In the genomic region with DNA sequence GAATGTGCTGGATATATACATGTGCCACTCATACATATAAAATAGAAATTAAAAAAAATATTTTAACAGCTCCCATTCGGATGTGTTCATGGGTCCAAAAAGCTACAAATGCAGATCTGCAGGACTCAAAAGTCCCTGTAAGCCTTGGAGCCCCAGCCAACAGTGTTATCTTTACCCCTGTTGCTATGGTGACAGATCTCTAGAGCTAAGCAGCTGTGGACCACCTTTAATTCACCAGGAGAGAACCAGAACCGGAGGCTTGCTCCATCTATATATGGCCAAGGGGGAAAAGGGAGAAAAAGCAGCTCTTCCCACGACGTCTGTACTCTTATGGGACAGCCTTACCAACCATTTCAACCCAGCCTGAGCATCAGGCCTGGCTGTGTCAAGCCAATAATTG, we compare ENCODE assay signal across 27 mouse cellular contexts. TPM values are rescaled to one million over a fixed set of nuclear protein-coding genes. Genes with fewer than 3 reads are reported as not detected.
"Had no signal": no experiment of that assay in that cellular context is flagged by ENCODE, and none has a peak within 500 bp of the region (broad histone marks: within the 10 kb centered on the region; RNA-seq: fewer than 3 reads in every experiment).

No protein-coding gene starts in this region.

- H3K9ac ChIP-seq: kidney, embryonic 15.5 days; limb, embryonic 12.5 days; limb, embryonic 15.5 days; liver, embryonic 12.5 days; liver, embryonic 15.5 days; lung, embryonic 15.5 days; midbrain, embryonic 12.5 days; neural tube, embryonic 13.5 days had no signal

- H3K4me2 ChIP-seq: kidney, embryonic 15.5 days; limb, embryonic 12.5 days; limb, embryonic 15.5 days; liver, embryonic 12.5 days; liver, embryonic 15.5 days; lung, embryonic 15.5 days; midbrain, embryonic 12.5 days; neural tube, embryonic 13.5 days had no signal

- ATAC-seq: liver, embryonic 12.5 days had no signal

- H3K27ac ChIP-seq: left cerebral cortex, adult 2 months; limb, embryonic 12.5 days; limb, embryonic 15.5 days; liver, embryonic 12.5 days; liver, embryonic 15.5 days; lung, embryonic 15.5 days; midbrain, embryonic 12.5 days; neural tube, embryonic 13.5 days; stomach, postnatal 0 days had no signal

- H3K27me3 ChIP-seq: kidney, embryonic 15.5 days; limb, embryonic 12.5 days; limb, embryonic 15.5 days; liver, embryonic 12.5 days; liver, embryonic 15.5 days; lung, embryonic 15.5 days; megakaryocyte, embryonic 14.5 days; midbrain, embryonic 12.5 days; neural tube, embryonic 13.5 days had no signal

- H3K36me3 ChIP-seq: kidney, embryonic 15.5 days; limb, embryonic 12.5 days; limb, embryonic 15.5 days; liver, embryonic 12.5 days; liver, embryonic 15.5 days; lung, embryonic 15.5 days; midbrain, embryonic 12.5 days; neural tube, embryonic 13.5 days had no signal

- DNase-seq: kidney, adult 11 months; kidney, adult 8-10 months; kidney, postnatal 10 days; kidney, postnatal 36 days; layer of hippocampus, postnatal 36 days; lung, adult 18-20 months; lung, postnatal 10 days; lung, postnatal 36 days; retina, postnatal 1 day; right cerebral cortex, postnatal 4 days; thymus, adult 2 months; thymus, postnatal 14 days; thymus, postnatal 4 days had no signal

- H3K9me3 ChIP-seq: kidney, embryonic 15.5 days; limb, embryonic 12.5 days; limb, embryonic 15.5 days; liver, embryonic 12.5 days; liver, embryonic 15.5 days; lung, embryonic 15.5 days; megakaryocyte, embryonic 14.5 days; midbrain, embryonic 12.5 days; neural tube, embryonic 13.5 days had no signal

- H3K4me3 ChIP-seq: kidney, embryonic 15.5 days; left cerebral cortex, adult 2 months; limb, embryonic 12.5 days; limb, embryonic 15.5 days; liver, embryonic 12.5 days; liver, embryonic 15.5 days; lung, embryonic 15.5 days; megakaryocyte, embryonic 14.5 days; midbrain, embryonic 12.5 days; myocyte; neural tube, embryonic 13.5 days had no signal

RNA-seq across cellular contexts. Expression of a gene that starts 10.1 kb away (rescaled TPM):
- total RNA-seq: monocyte, adult 5-6 weeks had no signal
- polyA plus RNA-seq: kidney, embryonic 15.5 days; limb, embryonic 12.5 days; midbrain, embryonic 12.5 days; stomach, embryonic 14.5 days had no signal
